Mouse (Mus musculus): ENCODE results near the gene Fam71a.

Fam71a gene

GRCm38 (mm10) chr1:191164717-191165116 is at the start of gene Fam71a:
Gene Fam71a (minus strand): TSS chr1:191164817.
- DNase-seq (ENCODE audit: low spot score) = no peak

GRCm38 (mm10) chr1:191211096-191211495 is 46.5 kb upstream of the Fam71a start:
- no peak for DNase-seq (ENCODE audit: low spot score)

GRCm38 (mm10) chr1:191205791-191206190 is 41.2 kb upstream of the Fam71a start:
- no peak for DNase-seq (ENCODE audit: low spot score)

- DNase-seq (ENCODE audit: low spot score) = no peak
These were observed 40.3 kb upstream of the Fam71a start for GRCm38 (mm10) chr1:191204876-191205275.

GRCm38 (mm10) chr1:191203496-191203895 is 38.9 kb upstream of the Fam71a start:
- no peak for DNase-seq (ENCODE audit: low spot score)

- DNase-seq (ENCODE audit: low spot score) = no peak
These were observed 37.8 kb upstream of the Fam71a start for GRCm38 (mm10) chr1:191202208-191202952.

- DNase-seq (ENCODE audit: low spot score) = no peak
These were observed 36.4 kb upstream of the Fam71a start for GRCm38 (mm10) chr1:191200816-191201602.

GRCm38 (mm10) chr1:191197916-191198315 is 33.3 kb upstream of the Fam71a start:
- no peak for DNase-seq (ENCODE audit: low spot score)

- no peak for DNase-seq (ENCODE audit: low spot score)
These were observed 31.4 kb upstream of the Fam71a start for GRCm38 (mm10) chr1:191196016-191196415.

- no peak for DNase-seq (ENCODE audit: low spot score)
These were observed 29.2 kb upstream of the Fam71a start for GRCm38 (mm10) chr1:191193657-191194424.

- no peak for DNase-seq (ENCODE audit: low spot score)
These were observed 28.1 kb upstream of the Fam71a start for GRCm38 (mm10) chr1:191192751-191193150.

- DNase-seq (ENCODE audit: low spot score) = no peak
These were observed 27.6 kb upstream of the Fam71a start for GRCm38 (mm10) chr1:191192213-191192612.

GRCm38 (mm10) chr1:191189671-191190372 is 25.2 kb upstream of the Fam71a start:
- DNase-seq (ENCODE audit: low spot score) = no peak

GRCm38 (mm10) chr1:191186386-191186770 is 21.8 kb upstream of the Fam71a start:
- no peak for DNase-seq (ENCODE audit: low spot score)

- DNase-seq (ENCODE audit: low spot score) = no peak
These were observed 21.3 kb upstream of the Fam71a start for GRCm38 (mm10) chr1:191185761-191186385.

GRCm38 (mm10) chr1:191184841-191185251 is 20.2 kb upstream of the Fam71a start:
- DNase-seq (ENCODE audit: low spot score) = no peak

- DNase-seq (ENCODE audit: low spot score) = no peak
These were observed 19.6 kb upstream of the Fam71a start for GRCm38 (mm10) chr1:191184066-191184815.

GRCm38 (mm10) chr1:191183163-191184065 is 18.8 kb upstream of the Fam71a start:
- DNase-seq (ENCODE audit: low spot score) = peak; percentile 66

GRCm38 (mm10) chr1:191182431-191183162 is 18.0 kb upstream of the Fam71a start:
- no peak for DNase-seq (ENCODE audit: low spot score)
